Mouse (Mus musculus): ENCODE results near the gene Gna13. TPM values are rescaled to one million over a fixed set of nuclear protein-coding genes. Genes with fewer than 3 reads are reported as not detected.

Gna13 gene
- total and polyA plus RNA-seq, 3 experiments = 32.2 to 57.6 (median 39.3) TPM

- dilution Hi-C loops (cut with MboI; ENCODE audit: extremely low pct_ligation_motif_present, extremely low pct_unique_long_range_greater_than_20kb, low sequenced_read_pairs) = no loop called here
- peak; percentile 59 for TF ChIP-seq MYC (IDR thresholded peaks at IDR 0.05; ENCODE audit: low read depth, low read length)
- TF ChIP-seq POLR2AphosphoS2 (IDR thresholded peaks at IDR 0.05; ENCODE audit: low read depth, low read length) = no peak
- no peak for TF ChIP-seq KAT2A (IDR thresholded peaks at IDR 0.05; ENCODE audit: insufficient replicate concordance, low read length)
- TF ChIP-seq MAX (IDR thresholded peaks at IDR 0.05; ENCODE audit: low read length) = no peak
- TF ChIP-seq ETS1 (conservative IDR thresholded peaks at IDR 0.05; ENCODE audit: low read depth, low read length) = peak; percentile 51
- no peak for TF ChIP-seq ZKSCAN1 (IDR thresholded peaks at IDR 0.05; ENCODE audit: borderline replicate concordance, low read depth, low read length)
- no peak for TF ChIP-seq MAZ (IDR thresholded peaks at IDR 0.05; ENCODE audit: low read depth, low read length)
- peak; percentile 22; the same call in 1 of the 2 replicates for TF ChIP-seq JUN (IDR thresholded peaks at IDR 0.05; ENCODE audit: insufficient read depth, low read depth, low read length)
- peak; percentile 73; the same call in 1 of the 2 replicates for TF ChIP-seq IRF4 (IDR thresholded peaks at IDR 0.05; ENCODE audit: low read depth, low read length)
- TF ChIP-seq TCF12 (IDR thresholded peaks at IDR 0.05; ENCODE audit: low read depth, low read length) = peak; percentile 57; the same call in 1 of the 2 replicates
- TF ChIP-seq NELFE (IDR thresholded peaks at IDR 0.05; ENCODE audit: low read depth, low read length) = no peak
- no peak for TF ChIP-seq NRF1 (IDR thresholded peaks at IDR 0.05; ENCODE audit: low read depth, low read length)
- TF ChIP-seq SIN3A (IDR thresholded peaks at IDR 0.05; ENCODE audit: low read length) = 0 out of 2 replicates have a peak, but pooled peaks have one; percentile 38
- no peak for TF ChIP-seq BHLHE40 (IDR thresholded peaks at IDR 0.05; ENCODE audit: low read depth, low read length)
- TF ChIP-seq RCOR1 (conservative IDR thresholded peaks at IDR 0.05; ENCODE audit: low read depth, low read length) = 0 out of 2 replicates have a peak, but pooled peaks have one; percentile 47
- no peak for TF ChIP-seq UBTF (IDR thresholded peaks at IDR 0.05; ENCODE audit: low read depth, low read length)
- peak; percentile 90 for TF ChIP-seq EP300 (IDR thresholded peaks at IDR 0.05; ENCODE audit: low read length)
- TF ChIP-seq E2F4 (IDR thresholded peaks at IDR 0.05; ENCODE audit: insufficient replicate concordance, low read depth, low read length) = no peak
- H3K27ac ChIP-seq (ENCODE audit: insufficient read depth, low read depth) = no peak overlapping the region
- peak overlapping the region; percentile 78 for H3K4me2 ChIP-seq (ENCODE audit: insufficient read depth, low read depth, poor library complexity, severe bottlenecking)
- no peak overlapping the region for H3K9ac ChIP-seq (ENCODE audit: insufficient read depth, low read depth)
- peaks cover 16 to 73% of the 10 kb centered on the region in 2 experiments for H3K4me1 ChIP-seq (ENCODE audit: control insufficient read depth in 1 of 2, insufficient read depth in 2 of 2)
- in situ Hi-C loops (cut with MboI; ENCODE audit: low pct_ligation_motif_present, low pct_unique_long_range_greater_than_20kb, low sequenced_read_pairs) = no loop called here
- H3K9me3 ChIP-seq (replicated peaks; ENCODE audit: low read length) = no peaks in the 10 kb centered on the region
- H3K4me3 ChIP-seq (replicated peaks in 1 of 3; ENCODE audit: low read depth in 2 of 3, low read length in 2 of 3, poor library complexity in 1 of 3) = no peak overlapping the region
- DNase-seq (ENCODE audit: extremely low read depth) = peak; percentile 89
- no peaks in the 10 kb centered on the region for H3K27me3 ChIP-seq (replicated peaks)
- peaks cover 2 to 50% of the 10 kb centered on the region in 2 experiments for H3K36me3 ChIP-seq (replicated peaks in 1 of 2; ENCODE audit: control insufficient read depth in 1 of 2, insufficient read depth in 1 of 2, low read length in 1 of 2)
- peaks cover 24% of the 10 kb centered on the region for H3K79me2 ChIP-seq (replicated peaks; ENCODE audit: control insufficient read depth, extremely low read depth, insufficient read depth, poor library complexity, severe bottlenecking)
Measured at GRCm38 (mm10) chr11:109380662-109381061, 18.0 kb downstream of the Gna13 start.

- in situ Hi-C loops (cut with MboI; ENCODE audit: low pct_ligation_motif_present, low pct_unique_long_range_greater_than_20kb, low sequenced_read_pairs) = no loop called here
- no peak overlapping the region for H3K27ac ChIP-seq (ENCODE audit: insufficient read depth, low read depth)
- DNase-seq (ENCODE audit: extremely low read depth) = no peak
- H3K36me3 ChIP-seq (replicated peaks in 1 of 2; ENCODE audit: control insufficient read depth in 1 of 2, insufficient read depth in 1 of 2, low read length in 1 of 2) = peaks cover 2 to 49% of the 10 kb centered on the region in 2 experiments
- TF ChIP-seq ZKSCAN1 (IDR thresholded peaks at IDR 0.05; ENCODE audit: borderline replicate concordance, low read depth, low read length) (no peak), E2F4 (IDR thresholded peaks at IDR 0.05; ENCODE audit: insufficient replicate concordance, low read depth, low read length) (no peak), ETS1 (conservative IDR thresholded peaks at IDR 0.05; ENCODE audit: low read depth, low read length) (no peak), IRF4 (IDR thresholded peaks at IDR 0.05; ENCODE audit: low read depth, low read length) (no peak), POLR2AphosphoS2 (IDR thresholded peaks at IDR 0.05; ENCODE audit: low read depth, low read length) (no peak), NRF1 (IDR thresholded peaks at IDR 0.05; ENCODE audit: low read depth, low read length) (no peak), RAD21 (IDR thresholded peaks at IDR 0.05; ENCODE audit: low read depth, low read length) (no peak), USF2 (conservative IDR thresholded peaks at IDR 0.05; ENCODE audit: low read depth, low read length) (no peak), PAX5 (IDR thresholded peaks at IDR 0.05; ENCODE audit: low read length) (no peak), MYC (IDR thresholded peaks at IDR 0.05; ENCODE audit: low read depth, low read length) (no peak), ELF1 (IDR thresholded peaks at IDR 0.05; ENCODE audit: low read depth, low read length) (no peak), RCOR1 (conservative IDR thresholded peaks at IDR 0.05; ENCODE audit: low read depth, low read length) (no peak), CTCF (conservative IDR thresholded peaks at IDR 0.05 in 1 of 2, IDR thresholded peaks at IDR 0.05 in 1 of 2; ENCODE audit: low read depth in 2 of 2, low read length in 2 of 2) (no peak), GABPA (IDR thresholded peaks at IDR 0.05; ENCODE audit: insufficient replicate concordance, low read depth, low read length) (no peak), TBP (conservative IDR thresholded peaks at IDR 0.05; ENCODE audit: low read depth, low read length) (no peak), MAFK (IDR thresholded peaks at IDR 0.05; ENCODE audit: insufficient replicate concordance, low read length) (no peak)
- H3K27me3 ChIP-seq (replicated peaks) = no peaks in the 10 kb centered on the region
- dilution Hi-C loops (cut with MboI; ENCODE audit: extremely low pct_ligation_motif_present, extremely low pct_unique_long_range_greater_than_20kb, low sequenced_read_pairs) = no loop called here
- no peak overlapping the region for H3K4me3 ChIP-seq (replicated peaks in 1 of 3; ENCODE audit: low read depth in 2 of 3, low read length in 2 of 3, poor library complexity in 1 of 3)
- H3K9me3 ChIP-seq (replicated peaks; ENCODE audit: low read length) = no peaks in the 10 kb centered on the region
- no peak overlapping the region for H3K4me2 ChIP-seq (ENCODE audit: insufficient read depth, low read depth, poor library complexity, severe bottlenecking)
- no peak overlapping the region for H3K9ac ChIP-seq (ENCODE audit: insufficient read depth, low read depth)
- peaks cover 24% of the 10 kb centered on the region for H3K79me2 ChIP-seq (replicated peaks; ENCODE audit: control insufficient read depth, extremely low read depth, insufficient read depth, poor library complexity, severe bottlenecking)
- H3K4me1 ChIP-seq (ENCODE audit: control insufficient read depth in 1 of 2, insufficient read depth in 2 of 2) = peaks cover 4 to 65% of the 10 kb centered on the region in 2 experiments; a peak in 3 of 4 replicates
Measured at GRCm38 (mm10) chr11:109385296-109385695, 22.7 kb downstream of the Gna13 start.

Measured in CH12.LX (cell line).